Comparison of ENCODE assay signal across 14 mouse cellular contexts in the genomic region with DNA sequence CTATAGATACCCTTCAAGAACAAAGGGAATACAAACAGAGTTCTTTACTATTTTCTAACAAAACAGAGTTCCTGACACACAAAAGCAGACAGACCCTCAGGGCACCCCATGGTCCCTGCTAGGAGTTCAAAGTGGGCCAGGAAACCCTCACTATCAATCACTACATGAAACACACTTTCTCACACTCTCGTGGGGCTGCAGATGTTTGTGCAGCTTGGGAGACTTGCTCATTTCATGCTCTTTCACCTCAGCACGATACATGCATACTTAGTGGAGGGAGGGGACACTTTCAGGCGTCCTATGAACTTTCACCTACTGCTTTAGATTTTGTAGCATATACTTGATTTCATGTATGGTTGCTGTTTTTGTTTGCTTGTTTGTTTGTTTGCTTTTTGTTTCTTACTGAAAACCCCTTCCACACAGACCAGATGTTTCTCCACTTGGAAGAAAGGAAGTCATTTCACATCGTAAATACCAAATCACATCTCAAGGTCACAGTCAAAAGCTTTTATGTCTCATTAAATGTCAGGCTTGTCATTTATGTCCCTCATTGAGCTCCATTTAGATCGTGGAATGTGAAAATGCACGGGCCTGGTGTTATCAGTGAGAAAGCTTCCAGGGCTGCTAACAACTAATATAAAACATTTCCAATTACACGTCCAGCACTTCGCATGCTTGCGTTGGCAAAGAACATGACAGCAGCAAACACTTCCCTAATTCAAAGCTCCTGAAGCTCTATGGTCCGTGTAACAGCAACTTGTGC.
A peak's percentile ranks its signal among the peaks of the same experiment; 100 is the strongest.
DNase-seq lines count a peak whose midpoint lies in the region; ATAC-seq and TF ChIP-seq lines count a peak whose summit lies in the region.
"Had no signal": no experiment of that assay in that cellular context is flagged by ENCODE, and none has a peak within 500 bp of the region (broad histone marks: within the 10 kb centered on the region; RNA-seq: fewer than 3 reads in every experiment).

No protein-coding gene starts in this region.

- H3K4me2 ChIP-seq in hindbrain, postnatal 0 days (ENCODE audit: low read depth, low read length), result no peak overlapping the region
- H3K4me2 ChIP-seq in intestine, embryonic 15.5 days (replicated peaks), result no peak overlapping the region
- H3K4me2 ChIP-seq: liver, embryonic 15.5 days had no signal

- ATAC-seq in hindbrain, postnatal 0 days, result no peak
- no peak for ATAC-seq in intestine, embryonic 15.5 days

- H3K9ac ChIP-seq in hindbrain, postnatal 0 days (replicated peaks; ENCODE audit: low read length), result no peak overlapping the region
- no peak overlapping the region for H3K9ac ChIP-seq in intestine, embryonic 15.5 days
- H3K9ac ChIP-seq: liver, embryonic 15.5 days had no signal

- no peaks in the 10 kb centered on the region for H3K36me3 ChIP-seq in hindbrain, embryonic 10.5 days
- H3K36me3 ChIP-seq in hindbrain, postnatal 0 days (ENCODE audit: insufficient read depth, low read length), result no peaks in the 10 kb centered on the region
- H3K36me3 ChIP-seq in intestine, embryonic 15.5 days, result no peaks in the 10 kb centered on the region
- H3K36me3 ChIP-seq: liver, embryonic 15.5 days had no signal

- H3K4me3 ChIP-seq in hindbrain, embryonic 10.5 days, result no peak overlapping the region
- no peak overlapping the region for H3K4me3 ChIP-seq in hindbrain, postnatal 0 days (ENCODE audit: low read length)
- H3K4me3 ChIP-seq in intestine, embryonic 15.5 days (replicated peaks), result no peak overlapping the region
- H3K4me3 ChIP-seq: liver, embryonic 15.5 days had no signal

- no peaks in the 10 kb centered on the region for H3K27me3 ChIP-seq in hindbrain, embryonic 10.5 days (ENCODE audit: insufficient read depth, poor library complexity, severe bottlenecking)
- no peaks in the 10 kb centered on the region for H3K27me3 ChIP-seq in hindbrain, postnatal 0 days (ENCODE audit: insufficient read depth, low read length)
- no peaks in the 10 kb centered on the region for H3K27me3 ChIP-seq in intestine, embryonic 15.5 days (replicated peaks)
- H3K27me3 ChIP-seq: CH12.LX; liver, embryonic 15.5 days had no signal

- 63% methylated on average over 10 of the region's 10 CpGs for WGBS in hindbrain, embryonic 10.5 days
- WGBS in hindbrain, postnatal 0 days, result 49% methylated on average over 10 of the region's 10 CpGs
- 43% methylated on average over 10 of the region's 10 CpGs for WGBS in intestine, embryonic 15.5 days

- no peak overlapping the region for H3K27ac ChIP-seq in hindbrain, embryonic 10.5 days
- H3K27ac ChIP-seq in hindbrain, postnatal 0 days, result no peak overlapping the region
- H3K27ac ChIP-seq in intestine, embryonic 15.5 days, result no peak overlapping the region
- H3K27ac ChIP-seq: liver, embryonic 15.5 days had no signal

- no peak for TF ChIP-seq CTCF in hindbrain, postnatal 0 days (IDR thresholded peaks at IDR 0.05; ENCODE audit: low read depth)

- H3K4me1 ChIP-seq in hindbrain, embryonic 10.5 days (replicated peaks), result peaks cover 3% of the 10 kb centered on the region; the same call in 1 of the 2 replicates
- H3K4me1 ChIP-seq in hindbrain, postnatal 0 days (ENCODE audit: insufficient read depth, low read length), result no peaks in the 10 kb centered on the region
- H3K4me1 ChIP-seq in intestine, embryonic 15.5 days (replicated peaks), result no peaks in the 10 kb centered on the region
- H3K4me1 ChIP-seq: liver, embryonic 15.5 days had no signal

- DNase-seq in hindbrain, embryonic 10.5 days (ENCODE audit: low spot score), result peak; percentile 6
- no peak for DNase-seq in hindbrain, postnatal 0 days (ENCODE audit: low spot score)
- DNase-seq in retina, postnatal 1 day, result peak; percentile 5
- no peak for DNase-seq in retina, embryonic 14.5 days (ENCODE audit: low spot score)
- DNase-seq in heart, postnatal 4 days, result peak; percentile 11
- DNase-seq in adrenal gland, postnatal 10 days, result no peak
- DNase-seq: cerebellum, postnatal 10 days; kidney, adult 8-10 months; left cerebral cortex, postnatal 4 days; lung, postnatal 4 days; spleen, adult 18-20 months had no signal

- no peaks in the 10 kb centered on the region for H3K9me3 ChIP-seq in hindbrain, embryonic 10.5 days
- H3K9me3 ChIP-seq in hindbrain, postnatal 0 days (ENCODE audit: low read length), result no peaks in the 10 kb centered on the region
- H3K9me3 ChIP-seq in intestine, embryonic 15.5 days, result no peaks in the 10 kb centered on the region
- H3K9me3 ChIP-seq: liver, embryonic 15.5 days had no signal

Comparison
In these comparisons a context has a peak if more than half of its experiments do, and no peak if none do; other contexts are left out.
1. DNase-seq: peak in hindbrain, embryonic 10.5 days (single experiment), retina, postnatal 1 day (single experiment) and heart, postnatal 4 days (single experiment); none in hindbrain, postnatal 0 days (single experiment), retina, embryonic 14.5 days (single experiment) and adrenal gland, postnatal 10 days (single experiment).